Mouse (Mus musculus) kidney, adult 9 months (tissue): ENCODE data around the gene Ogfod2.

Source experiments
- DNase-seq: peaks from one replicate; pipeline ENCODE4 v3.0.0; 2022

The Ogfod2 gene

GRCm38 (mm10) chr5:124095077-124095581, 17.0 kb upstream of the Ogfod2 start:
- DNase-seq, result peak; percentile 42

GRCm38 (mm10) chr5:124095596-124096232, 16.4 kb upstream of the Ogfod2 start, which contains the start of gene Abcb9:
Gene Abcb9 (minus strand): TSS chr5:124095798.
- DNase-seq, result peak; percentile 100

GRCm38 (mm10) chr5:124098923-124099322, 13.2 kb upstream of the Ogfod2 start:
- no peak for DNase-seq

- no peak for DNase-seq
These were observed 11.7 kb upstream of the Ogfod2 start for GRCm38 (mm10) chr5:124100128-124101044.

GRCm38 (mm10) chr5:124102326-124102725, 9.8 kb upstream of the Ogfod2 start:
- DNase-seq, result no peak

- no peak for DNase-seq
These were observed 9.1 kb upstream of the Ogfod2 start for GRCm38 (mm10) chr5:124103020-124103419.

GRCm38 (mm10) chr5:124103552-124103951, 8.5 kb upstream of the Ogfod2 start:
- no peak for DNase-seq

- DNase-seq, result peak; percentile 63
These were observed 888 bp upstream of the Ogfod2 start for GRCm38 (mm10) chr5:124111077-124111741.

- peak; percentile 62 for DNase-seq
These were observed 434 bp downstream of the Ogfod2 start for GRCm38 (mm10) chr5:124112531-124112930.

GRCm38 (mm10) chr5:124113030-124113429, 933 bp downstream of the Ogfod2 start:
- peak; percentile 72 for DNase-seq

- DNase-seq, result no peak
These were observed 2.4 kb downstream of the Ogfod2 start for GRCm38 (mm10) chr5:124114276-124115025.

- DNase-seq, result no peak
These were observed 3.4 kb downstream of the Ogfod2 start for GRCm38 (mm10) chr5:124115531-124115930.

- DNase-seq, result peak; percentile 73
These were observed 4.1 kb downstream of the Ogfod2 start, which contains the start of gene Arl6ip4 for GRCm38 (mm10) chr5:124115990-124116845. Gene Arl6ip4 (plus strand): TSS chr5:124116089.

- no peak for DNase-seq
These were observed 7.1 kb downstream of the Ogfod2 start for GRCm38 (mm10) chr5:124119204-124119603.

- no peak for DNase-seq
These were observed 10.3 kb downstream of the Ogfod2 start for GRCm38 (mm10) chr5:124122357-124122756.

GRCm38 (mm10) chr5:124125093-124125492, 13.0 kb downstream of the Ogfod2 start:
- no peak for DNase-seq

GRCm38 (mm10) chr5:124134261-124134660, 22.2 kb downstream of the Ogfod2 start:
- no peak for DNase-seq

GRCm38 (mm10) chr5:124138066-124138465, 26.0 kb downstream of the Ogfod2 start:
- DNase-seq, result no peak

- DNase-seq, result no peak
These were observed 36.9 kb downstream of the Ogfod2 start for GRCm38 (mm10) chr5:124149028-124149427.

GRCm38 (mm10) chr5:124150895-124151294, 38.8 kb downstream of the Ogfod2 start:
- DNase-seq, result no peak

- DNase-seq, result no peak
These were observed 40.6 kb downstream of the Ogfod2 start for GRCm38 (mm10) chr5:124152734-124153133.
